Mouse (Mus musculus) layer of hippocampus, adult 8-10 months (tissue): Measurements from ENCODE around the gene Cux1. TPM values are rescaled to one million over a fixed set of nuclear protein-coding genes. Genes with fewer than 3 reads are reported as not detected.

Experiments
- DNase-seq, 2 experiments: peaks; one replicate each; pipeline ENCODE4 v3.0.0; 2022; ENCODE audit warnings: low spot score in 2 of 2
- total RNA-seq, 4 experiments: library from RNA; stranded (reverse); gene quantifications; 2 replicates each; pipeline ENCODE4 v1.2.4; 2022

The Cux1 gene
- total RNA-seq, 4 experiments from 2014 or later: 37.3 to 53.2 (median 46.7) TPM

DNA sequence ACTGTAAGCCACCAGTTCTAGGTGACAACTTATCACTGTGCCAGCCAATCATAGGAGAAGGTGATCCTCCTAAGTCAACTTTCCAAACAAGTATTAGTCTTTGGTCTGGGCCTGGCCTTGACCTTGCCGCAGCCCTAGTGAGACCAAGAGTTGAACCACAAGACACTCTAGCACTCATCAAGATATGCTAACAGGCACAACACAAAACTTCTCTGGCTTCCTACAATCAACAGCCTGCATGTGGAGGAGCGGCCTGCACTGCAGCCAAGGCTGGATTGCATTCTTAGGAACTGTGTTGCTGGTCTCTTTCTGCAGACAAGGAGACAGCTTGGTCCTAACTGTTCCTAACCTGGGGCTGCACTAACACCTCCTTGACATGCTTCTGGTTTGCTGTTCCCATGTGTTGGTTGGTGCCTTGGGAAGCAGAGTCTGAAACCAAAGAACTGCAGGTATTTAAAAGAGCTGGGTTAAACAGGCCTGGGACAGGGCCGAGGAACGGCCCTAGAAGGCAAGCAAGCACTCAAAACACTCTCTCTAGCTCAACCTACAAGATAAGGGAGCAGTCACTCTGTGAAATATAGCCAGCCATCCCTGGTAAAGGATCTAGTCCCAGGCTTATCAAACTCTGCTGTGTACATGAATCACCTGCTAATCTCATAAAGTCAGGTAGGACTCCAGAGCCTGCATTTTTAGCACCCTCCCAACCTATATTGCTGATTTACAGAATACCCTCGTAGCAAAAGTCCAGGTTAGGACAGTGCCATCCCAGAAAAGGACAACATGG is 27.0 kb downstream of the Cux1 start:
- DNase-seq: no peak

- no peak for DNase-seq
Observed at GRCm38 (mm10) chr5:136536753-136537152, 30.5 kb downstream of the Cux1 start.

- DNase-seq: no peak
Observed at GRCm38 (mm10) chr5:136535976-136536725, 31.1 kb downstream of the Cux1 start.

- DNase-seq: no peak
Observed at GRCm38 (mm10) chr5:136535204-136535603, 32.1 kb downstream of the Cux1 start.

DNA sequence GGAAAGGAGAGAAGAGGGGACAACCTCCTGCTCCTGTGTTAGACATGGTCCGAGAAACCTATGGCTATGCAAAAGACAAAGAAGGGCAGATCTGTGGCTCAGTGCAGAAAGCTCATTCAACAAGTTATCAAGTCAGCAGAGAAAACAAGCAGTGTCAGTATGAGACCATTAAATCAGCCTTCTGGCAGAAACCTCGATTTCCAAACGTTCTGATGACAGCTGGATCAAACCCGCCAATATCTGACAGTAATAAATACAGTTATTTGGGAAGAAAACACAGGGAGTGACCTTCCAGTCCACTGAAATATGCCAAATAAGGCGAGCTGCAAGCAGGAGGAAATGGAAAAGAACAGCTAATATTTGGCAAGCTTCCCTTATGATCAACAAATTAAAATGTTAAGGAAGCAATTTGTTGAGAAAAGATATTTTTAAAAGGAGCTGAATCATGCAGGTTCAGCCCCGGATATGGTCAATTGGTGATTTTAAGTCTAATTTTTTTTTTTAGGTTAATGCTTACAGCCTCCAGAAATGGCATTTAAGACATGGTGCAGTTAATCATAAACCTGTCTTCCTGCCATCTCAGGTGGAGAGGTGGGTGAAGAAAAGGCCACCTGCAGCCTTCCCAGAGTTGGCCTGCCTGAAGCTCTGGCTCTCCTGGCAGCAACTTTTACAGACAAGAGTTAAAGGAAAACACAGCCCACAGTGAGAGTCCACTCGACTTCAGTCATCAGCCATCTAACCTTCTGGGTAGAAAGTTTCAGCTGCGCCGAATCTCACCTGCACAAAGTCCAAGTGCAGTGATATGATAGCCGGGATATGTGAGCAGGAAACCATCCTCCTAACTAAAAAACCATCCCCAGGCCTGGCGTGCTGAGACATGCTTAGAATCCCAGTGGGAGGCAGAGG is 33.7 kb downstream of the Cux1 start:
- no peak for DNase-seq

- DNase-seq: no peak
Observed at GRCm38 (mm10) chr5:136531674-136532365, 35.5 kb downstream of the Cux1 start.

DNA sequence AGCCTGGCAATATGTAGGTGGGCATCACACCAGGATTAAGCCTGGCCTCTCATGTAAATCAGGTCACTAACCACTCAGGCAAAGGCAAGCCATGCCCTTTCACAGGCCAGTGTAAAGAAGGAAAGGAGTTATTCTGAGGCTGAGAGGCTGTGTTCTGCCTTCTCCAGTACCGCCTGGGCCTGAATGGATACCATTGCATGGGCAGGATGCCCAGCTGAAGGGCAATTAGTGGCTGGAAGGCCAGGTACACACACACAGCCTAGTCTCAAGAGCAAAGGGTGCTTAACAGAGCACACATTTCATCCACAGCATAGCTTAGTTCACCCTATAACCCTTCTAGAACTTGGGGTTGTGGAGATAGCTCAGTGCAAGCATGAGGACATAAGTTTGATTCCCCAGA is 36.4 kb downstream of the Cux1 start:
- no peak for DNase-seq

DNA sequence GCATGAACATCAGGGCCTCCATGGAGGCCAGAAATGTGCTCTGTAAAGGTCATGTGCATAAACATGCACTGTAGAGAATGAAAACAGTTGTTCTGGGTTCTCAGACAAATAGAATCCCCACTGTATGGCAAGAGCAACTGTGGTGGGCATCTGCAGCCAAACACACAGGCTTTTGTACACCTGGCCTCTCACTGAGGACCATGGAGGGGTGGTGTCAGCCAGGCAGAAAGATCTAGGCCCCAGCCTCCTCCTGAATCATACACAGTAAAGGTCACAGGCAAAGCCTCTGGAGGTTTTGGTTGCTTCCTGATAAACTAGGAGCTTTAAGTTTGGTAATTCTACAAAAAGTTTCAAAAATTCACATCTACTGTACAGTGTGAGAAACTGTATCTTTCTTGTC is 38.1 kb downstream of the Cux1 start:
- DNase-seq: no peak

DNA sequence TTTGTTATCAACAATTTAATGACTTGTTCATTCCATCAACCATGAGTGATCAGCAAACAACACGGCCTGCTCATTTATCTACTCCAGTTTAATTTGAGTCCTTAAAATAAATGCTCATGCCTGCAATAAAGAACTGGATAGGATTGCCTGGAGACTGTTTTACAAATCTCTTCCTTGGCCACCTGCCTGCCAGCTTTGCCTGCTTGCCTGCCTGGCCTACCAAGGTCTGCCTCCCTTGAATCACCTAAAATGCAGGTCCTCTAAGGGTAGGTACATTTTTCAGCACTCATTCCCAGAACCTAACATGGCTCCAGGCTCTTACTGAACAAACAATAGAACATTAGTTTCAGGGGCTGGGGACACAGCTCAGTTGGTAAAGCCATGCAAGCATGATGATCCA is 39.4 kb downstream of the Cux1 start:
- no peak for DNase-seq

GRCm38 (mm10) chr5:136526545-136526909 is 40.8 kb downstream of the Cux1 start:
- DNase-seq: no peak

GRCm38 (mm10) chr5:136525896-136526544 is 41.3 kb downstream of the Cux1 start:
- no peak for DNase-seq

DNA sequence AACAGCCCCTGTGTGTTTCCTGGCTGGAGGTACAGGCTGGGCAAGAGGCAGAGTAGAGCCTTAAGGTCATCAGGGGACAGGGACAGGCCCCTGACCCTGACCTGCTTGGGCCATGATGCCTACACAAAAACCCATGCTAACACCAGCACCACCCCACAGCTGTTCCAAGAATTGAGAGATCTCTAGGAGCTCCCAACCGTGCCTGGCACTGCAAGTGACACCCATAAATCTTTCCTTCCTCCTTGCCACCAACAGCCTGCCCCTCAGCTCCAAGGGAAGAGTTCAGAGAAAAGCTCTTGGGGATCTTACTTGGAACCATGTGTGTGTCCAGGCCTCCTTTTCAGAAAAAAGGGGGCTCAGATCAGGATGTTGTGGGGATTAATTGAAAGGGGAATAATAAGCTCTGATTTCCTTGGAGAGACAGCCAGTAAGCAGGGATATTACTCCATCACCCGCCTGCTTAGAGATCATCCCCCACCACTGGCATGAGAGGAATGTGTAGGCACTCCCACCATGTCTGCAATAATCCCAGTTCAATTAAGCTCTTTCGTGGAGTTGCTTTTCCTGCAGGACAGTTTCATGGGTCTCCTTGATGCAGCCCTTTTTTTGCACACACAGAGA is 44.3 kb downstream of the Cux1 start:
- DNase-seq: no peak

DNA sequence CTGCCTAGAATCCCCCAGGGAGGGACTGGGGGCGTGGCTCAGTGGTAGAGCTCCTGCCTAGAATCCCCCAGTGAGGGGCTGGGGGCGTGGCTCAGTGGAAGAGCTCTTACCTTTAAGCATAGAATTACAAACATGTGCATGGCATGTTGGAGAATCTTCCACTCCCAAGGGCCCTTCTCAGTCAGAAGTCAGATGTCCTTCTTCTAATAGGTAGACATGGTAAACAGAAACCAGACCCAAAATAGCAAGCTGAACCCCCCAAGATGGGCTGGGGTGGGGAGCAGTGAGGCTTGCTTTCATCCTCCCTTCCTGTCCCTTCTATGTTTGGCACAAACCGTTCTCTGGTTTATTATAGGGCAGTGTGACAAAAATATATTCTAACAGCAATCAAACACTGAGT is 45.6 kb downstream of the Cux1 start:
- no peak for DNase-seq

- no peak for DNase-seq
Observed at GRCm38 (mm10) chr5:136518648-136519437, 48.4 kb downstream of the Cux1 start.

DNA sequence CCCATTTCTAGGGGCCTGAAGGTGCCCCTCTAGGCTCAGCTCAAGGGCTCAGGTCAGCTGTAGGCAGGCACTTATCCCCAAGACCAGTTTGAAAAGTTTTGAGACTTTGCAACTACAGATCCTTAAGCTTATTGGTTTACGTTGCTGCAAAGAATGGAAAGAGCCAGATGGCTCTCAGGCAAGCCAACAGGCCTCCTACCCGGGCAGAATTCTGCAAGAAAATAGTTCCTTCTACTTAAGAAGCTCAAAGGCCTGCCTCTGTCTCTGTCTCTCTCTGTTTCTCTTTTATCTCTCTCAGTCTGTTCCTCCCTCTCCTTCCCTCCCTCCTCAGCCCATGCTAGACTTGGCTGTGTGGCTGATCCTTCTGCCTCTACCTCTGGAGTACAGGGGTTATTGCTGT is 49.8 kb downstream of the Cux1 start:
- DNase-seq: peak in 1 of 2 experiments; percentile 9

- DNase-seq: no peak
Observed at GRCm38 (mm10) chr5:136516593-136516992, 50.7 kb downstream of the Cux1 start.

- DNase-seq: no peak
Observed at GRCm38 (mm10) chr5:136514049-136514677, 53.1 kb downstream of the Cux1 start.

DNA sequence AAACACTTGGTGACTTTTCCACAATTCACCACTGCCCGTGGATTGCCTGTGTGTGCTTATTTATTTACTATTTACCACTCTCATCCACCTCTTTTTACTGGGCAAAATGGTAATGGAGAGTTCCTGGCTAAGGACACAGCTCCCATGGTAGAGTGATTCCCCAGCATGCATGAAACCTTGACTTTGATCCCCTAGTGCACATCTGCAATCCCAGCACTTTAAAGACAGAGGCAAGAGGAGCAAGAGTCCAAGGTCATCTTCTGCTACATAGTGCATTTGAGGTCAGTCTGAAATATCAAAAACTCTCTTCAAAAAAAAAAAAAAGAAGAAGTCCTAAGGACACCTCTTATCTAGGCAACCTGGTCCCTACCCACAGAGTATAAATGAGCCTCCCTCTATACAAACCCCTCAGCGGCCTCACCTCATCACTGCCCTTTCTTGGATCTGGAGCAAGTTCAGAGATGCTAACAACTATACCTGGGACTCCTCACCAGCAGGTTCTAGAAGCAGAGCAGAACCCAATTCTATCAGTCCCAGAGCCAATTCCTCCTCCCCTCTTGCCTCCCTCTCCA is 55.1 kb downstream of the Cux1 start:
- DNase-seq: no peak

GRCm38 (mm10) chr5:136511378-136511777 is 55.9 kb downstream of the Cux1 start:
- DNase-seq: no peak
